Mouse (Mus musculus) liver, embryonic 11.5 days (tissue): Measurements from ENCODE around the gene Shkbp1. TPM values are rescaled to one million over a fixed set of nuclear protein-coding genes. Genes with fewer than 3 reads are reported as not detected.

Source experiments
- ATAC-seq: fragments of 200-750 bp; cut with Nextera tagmentation; replicated peaks from 2 replicates; pipeline ENCODE4 v1.8.0; 2017; ENCODE audit warnings: moderate number of reproducible peaks, mild to moderate bottlenecking, moderate TSS enrichment, moderate library complexity; ENCODE audit not compliant: low FRiP score
- DNase-seq: peaks from one replicate; pipeline ENCODE4 v3.0.0-alpha.2; 2017; ENCODE audit warnings: low spot score
- H3K27ac ChIP-seq: fragments of 300-500 bp; sonication (generic); 2 replicates; pipeline ENCODE4 v1.5.1; 2014; ENCODE audit warnings: mild to moderate bottlenecking, low read depth, low read length, control low read depth
- H3K27me3 ChIP-seq: fragments of 300-500 bp; sonication (generic); replicated peaks from 2 replicates; pipeline ENCODE4 v1.6.1; 2014; ENCODE audit warnings: low read length, mixed read lengths; ENCODE audit not compliant: control insufficient read depth, insufficient read depth
- H3K36me3 ChIP-seq: fragments of 300-500 bp; sonication (generic); 2 replicates; pipeline ENCODE4 v1.6.1; 2014; ENCODE audit warnings: mild to moderate bottlenecking, low read length, moderate library complexity, mixed read lengths; ENCODE audit not compliant: control insufficient read depth, insufficient read depth
- H3K4me1 ChIP-seq: fragments of 300-500 bp; sonication (generic); replicated peaks from 2 replicates; pipeline ENCODE4 v1.6.1; 2014; ENCODE audit warnings: low read length, mixed read lengths; ENCODE audit not compliant: control insufficient read depth, insufficient read depth
- H3K4me2 ChIP-seq: fragments of 300-500 bp; sonication (generic); 2 replicates; pipeline ENCODE4 v1.6.1; 2014; ENCODE audit warnings: mild to moderate bottlenecking, control low read depth, moderate library complexity
- H3K4me3 ChIP-seq: fragments of 300-500 bp; sonication (generic); 2 replicates; pipeline ENCODE4 v1.5.1; 2014; ENCODE audit warnings: low read depth, low read length, control low read depth
- H3K9ac ChIP-seq: fragments of 300-500 bp; sonication (generic); 2 replicates; pipeline ENCODE4 v1.6.1; 2014; ENCODE audit warnings: low read depth, low read length, control low read depth
- H3K9me3 ChIP-seq: fragments of 300-500 bp; sonication (generic); 2 replicates; pipeline ENCODE4 v1.6.1; 2016; ENCODE audit warnings: low read length, inconsistent platforms, mixed read lengths; ENCODE audit not compliant: control insufficient read depth
- WGBS: fragments of 180-500 bp; shearing (Covaris S2); extraction: QIAGEN DNeasy Blood & Tissue Kit; methylation state at CpG from one replicate; pipeline ENCODE4 v1.1.7; 2014; 5-methylcytosine and 5-hydroxymethylcytosine counted together
- polyA plus RNA-seq: library from polyadenylated mRNA; unstranded; fragments of >200 nt; fragmentation: Nextera tagmentation; extraction: Ambion mirVana; gene quantifications from 2 replicates; pipeline ENCODE4 v1.2.1, GENCODE M21; 2014

Shkbp1 gene
- polyA plus RNA-seq, 1 experiment from 2014 or later = 49.6 TPM

DNA sequence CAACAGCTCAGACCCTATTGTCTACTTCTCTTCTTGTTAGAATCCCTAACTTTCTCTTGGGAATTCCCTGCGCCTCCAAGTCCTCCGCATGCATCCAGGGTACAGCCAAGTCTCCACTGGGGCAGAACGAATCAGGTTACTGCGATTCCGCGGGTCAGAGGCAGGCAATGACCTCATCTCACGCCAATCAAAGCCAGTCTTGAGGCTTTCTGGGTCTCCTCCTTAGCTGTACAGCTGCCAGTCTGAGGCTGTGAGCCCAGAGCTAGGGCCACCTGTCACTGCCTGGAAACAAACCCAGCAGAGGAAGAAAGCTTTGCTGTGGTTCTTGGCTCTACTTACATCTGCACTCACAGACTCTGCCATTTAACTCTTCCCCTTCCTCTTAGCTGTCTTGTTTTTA, 39.9 kb downstream of the Shkbp1 start:
- H3K27ac ChIP-seq = no peak overlapping the region
- DNase-seq (no peak), ATAC-seq (no peak)
- peaks cover 12% of the 10 kb centered on the region for H3K9me3 ChIP-seq
- H3K27me3 ChIP-seq = peaks cover 9% of the 10 kb centered on the region
- H3K4me3 ChIP-seq = no peak overlapping the region
- WGBS = 48% methylated on average over 7 of the region's 7 CpGs
- H3K4me2 ChIP-seq = no peak overlapping the region
- H3K4me1 ChIP-seq = no peaks in the 10 kb centered on the region
- H3K36me3 ChIP-seq = no peaks in the 10 kb centered on the region; the same call in 1 of the 2 replicates
- H3K9ac ChIP-seq = no peak overlapping the region

DNA sequence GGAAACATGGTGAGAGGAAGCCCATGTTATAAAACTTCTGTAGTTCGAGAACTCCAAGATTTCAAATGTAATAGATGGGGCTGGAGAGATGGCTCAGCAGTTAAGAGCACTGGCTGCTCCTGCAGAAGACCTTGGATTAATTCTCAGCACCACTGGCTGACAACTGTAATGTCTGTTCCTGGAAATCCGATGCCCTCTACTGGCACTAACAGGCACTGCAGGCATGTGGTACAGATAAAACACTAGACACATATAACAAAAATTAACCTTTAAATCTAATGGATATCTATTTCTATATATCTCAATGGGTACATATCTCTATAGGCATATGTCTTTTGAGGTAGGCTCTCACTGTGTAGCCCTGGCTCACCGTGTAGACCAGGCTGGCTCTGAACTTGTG, 41.4 kb downstream of the Shkbp1 start:
- 81% methylated on average over 3 of the region's 3 CpGs for WGBS

DNA sequence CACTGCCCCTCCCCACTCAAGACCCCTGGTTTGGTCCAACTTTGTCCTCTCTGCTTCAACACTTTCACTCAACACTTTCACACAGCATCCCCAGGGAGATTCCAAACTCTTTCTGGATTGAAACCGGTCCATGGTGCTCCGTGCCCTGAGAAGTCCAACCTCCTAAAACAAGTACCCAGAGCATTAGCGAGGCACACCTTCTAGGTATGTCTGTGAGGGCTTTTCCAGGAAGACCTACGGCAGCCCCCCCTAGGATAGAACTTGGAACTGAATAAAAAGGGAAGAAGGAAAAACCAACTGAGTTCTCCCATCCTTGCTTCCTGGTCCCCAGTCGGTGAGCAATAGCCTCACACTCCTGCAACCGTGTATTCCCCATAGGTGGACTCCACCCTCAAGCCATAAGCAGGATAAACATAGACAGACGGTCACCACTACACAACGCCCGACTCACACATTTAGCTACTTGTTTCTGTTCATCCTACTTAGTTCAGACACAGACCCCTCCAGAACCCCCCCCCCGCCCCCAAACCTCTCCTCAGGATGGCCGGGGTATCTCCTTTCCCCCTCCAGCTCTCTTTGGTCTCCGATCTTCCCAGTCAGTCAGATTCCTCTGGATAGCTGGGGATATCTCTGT, 44.1 kb downstream of the Shkbp1 start:
- DNase-seq (no peak), ATAC-seq (no peak)
- H3K4me3 ChIP-seq = no peak overlapping the region
- H3K27ac ChIP-seq = no peak overlapping the region
- H3K4me1 ChIP-seq = no peaks in the 10 kb centered on the region
- H3K9ac ChIP-seq = no peak overlapping the region
- H3K9me3 ChIP-seq = peaks cover 12% of the 10 kb centered on the region
- no peak overlapping the region for H3K4me2 ChIP-seq
- no peaks in the 10 kb centered on the region; the same call in 1 of the 2 replicates for H3K36me3 ChIP-seq
- 79% methylated on average over 12 of the region's 12 CpGs for WGBS
- H3K27me3 ChIP-seq = peaks cover 26% of the 10 kb centered on the region

More for the DNA sequence above, 41.4 kb downstream of the Shkbp1 start:
- no peak overlapping the region for H3K27ac ChIP-seq
- peaks cover 23% of the 10 kb centered on the region for H3K27me3 ChIP-seq
- H3K36me3 ChIP-seq = no peaks in the 10 kb centered on the region; the same call in 1 of the 2 replicates
- no peak overlapping the region for H3K4me3 ChIP-seq
- H3K4me2 ChIP-seq = no peak overlapping the region
- no peak for ATAC-seq
- H3K4me1 ChIP-seq = no peaks in the 10 kb centered on the region
- H3K9me3 ChIP-seq = peaks cover 12% of the 10 kb centered on the region
- H3K9ac ChIP-seq = no peak overlapping the region
- DNase-seq = no peak

DNA sequence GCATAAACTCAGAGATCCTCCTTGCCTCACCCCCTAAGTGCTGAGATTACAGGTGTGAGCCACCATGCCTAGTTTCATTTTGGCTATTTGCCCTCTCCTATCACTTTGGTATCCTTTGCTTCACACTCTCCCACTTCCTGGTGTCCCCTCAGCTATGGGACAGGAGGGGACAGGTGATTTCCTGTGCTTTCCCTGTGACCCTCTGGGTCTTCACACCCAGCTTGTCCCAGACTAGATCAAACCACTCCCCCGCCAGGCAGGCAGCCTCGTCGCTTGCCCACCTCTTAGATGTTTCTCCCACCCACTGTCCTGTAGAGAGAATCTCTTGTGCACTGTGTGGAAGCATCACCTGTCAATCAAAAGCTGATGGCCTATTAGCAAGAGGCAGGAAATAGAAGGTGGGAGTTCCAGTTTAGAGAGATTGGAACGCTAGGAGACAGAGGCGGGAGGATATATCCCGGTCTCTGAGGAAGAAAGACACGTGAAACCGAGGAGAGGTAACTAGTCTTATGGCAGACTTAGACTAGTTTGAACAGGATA, 44.8 kb downstream of the Shkbp1 start:
- H3K4me2 ChIP-seq = no peak overlapping the region
- no peak overlapping the region for H3K4me3 ChIP-seq
- H3K4me1 ChIP-seq = no peaks in the 10 kb centered on the region
- no peak overlapping the region for H3K27ac ChIP-seq
- ATAC-seq (no peak), DNase-seq (no peak)
- peaks cover 12% of the 10 kb centered on the region for H3K9me3 ChIP-seq
- H3K27me3 ChIP-seq = peaks cover 31% of the 10 kb centered on the region
- 26% methylated on average over 8 of the region's 8 CpGs for WGBS
- no peak overlapping the region for H3K9ac ChIP-seq
- no peaks in the 10 kb centered on the region; the same call in 1 of the 2 replicates for H3K36me3 ChIP-seq

DNA sequence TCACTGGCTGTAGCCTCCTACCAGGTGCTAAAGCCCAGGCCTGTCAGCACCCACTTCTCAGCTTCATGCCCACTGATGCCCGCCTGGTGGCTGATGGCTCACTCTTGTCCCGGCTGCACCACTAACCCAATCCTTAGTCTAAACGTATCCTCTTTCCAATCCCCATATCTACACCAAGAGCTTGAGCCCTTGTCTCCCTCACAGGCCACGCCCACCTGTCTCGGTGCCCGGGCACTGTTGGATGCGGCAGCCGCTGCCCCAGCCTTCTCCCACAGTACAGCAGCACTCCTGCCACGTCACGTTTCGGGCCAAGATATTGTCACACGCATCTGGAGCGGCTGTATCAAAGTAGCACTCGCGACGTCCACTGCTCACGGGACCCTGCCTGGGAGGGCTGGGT, 45.5 kb downstream of the Shkbp1 start:
- H3K9ac ChIP-seq = no peak overlapping the region
- peak overlapping the region; percentile 7; the same call in 1 of the 2 replicates for H3K4me3 ChIP-seq
- H3K36me3 ChIP-seq = no peaks in the 10 kb centered on the region; the same call in 1 of the 2 replicates
- peaks cover 12% of the 10 kb centered on the region for H3K9me3 ChIP-seq
- peaks cover 33% of the 10 kb centered on the region for H3K27me3 ChIP-seq
- DNase-seq = no peak
- no peak for ATAC-seq
- peak overlapping the region; percentile 40 for H3K4me2 ChIP-seq
- WGBS = 7% methylated on average over 17 of the region's 17 CpGs
- no peaks in the 10 kb centered on the region for H3K4me1 ChIP-seq
- no peak overlapping the region for H3K27ac ChIP-seq

DNA sequence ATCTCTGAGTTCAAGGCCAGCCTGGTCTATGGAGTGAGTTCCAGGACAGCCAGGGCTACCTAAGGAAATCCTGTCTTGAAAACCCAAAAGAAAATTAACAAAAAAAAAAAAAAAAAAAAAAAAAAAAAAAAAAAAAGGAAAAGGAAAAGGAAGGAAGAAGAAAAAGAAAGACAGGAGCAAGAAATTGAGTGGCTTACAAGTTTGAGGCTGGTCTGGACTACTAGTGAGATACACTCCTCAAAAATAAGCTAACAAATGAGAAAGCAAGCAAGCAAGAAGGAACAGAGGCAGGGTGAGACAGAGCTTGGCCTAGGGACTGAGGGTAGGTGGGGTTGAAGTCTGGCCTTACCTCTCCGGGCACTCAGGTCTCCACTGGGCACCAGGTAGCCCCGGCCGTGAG, 46.0 kb downstream of the Shkbp1 start:
- no peak overlapping the region for H3K27ac ChIP-seq
- no peak for ATAC-seq
- peaks cover 36% of the 10 kb centered on the region for H3K27me3 ChIP-seq

DNA sequence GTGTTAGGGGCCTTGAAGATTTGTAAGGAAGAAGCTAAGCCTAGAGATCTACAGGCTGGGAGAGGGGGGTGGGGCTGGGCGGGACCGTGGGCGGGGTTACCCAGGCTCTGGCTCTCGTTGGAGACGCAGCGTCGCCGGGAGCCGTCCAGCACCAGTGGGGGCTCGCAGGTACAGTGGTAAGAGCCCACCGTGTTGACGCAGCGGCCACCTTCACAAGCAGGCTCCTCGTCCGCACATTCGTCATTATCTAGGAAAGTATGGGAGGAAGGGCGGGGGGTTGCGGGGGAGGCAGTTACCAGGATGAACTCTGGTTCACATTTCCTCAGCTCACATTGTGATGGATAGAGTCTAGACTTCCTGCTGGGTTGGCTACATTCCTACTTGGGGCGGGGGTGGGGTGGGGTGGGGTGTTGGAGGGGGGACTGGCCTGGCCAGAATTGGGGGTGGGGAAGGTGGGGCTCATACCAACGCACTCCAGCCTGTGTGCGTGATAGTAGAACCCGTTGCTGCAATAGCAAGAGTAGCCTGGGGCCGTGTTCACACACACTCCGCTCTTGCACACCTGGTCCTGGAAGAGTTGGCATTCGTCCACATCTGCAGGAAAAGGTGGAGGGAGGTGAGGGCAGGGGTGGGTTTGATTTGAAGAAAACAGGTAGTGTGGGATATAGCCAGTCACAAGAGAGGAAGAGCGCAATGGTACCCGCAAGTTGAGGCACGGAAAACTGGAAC, 46.8 kb downstream of the Shkbp1 start:
- no peaks in the 10 kb centered on the region; the same call in 1 of the 2 replicates for H3K36me3 ChIP-seq
- peak overlapping the region; percentile 31 for H3K4me3 ChIP-seq
- H3K9ac ChIP-seq = no peak overlapping the region
- peaks cover 36% of the 10 kb centered on the region for H3K27me3 ChIP-seq
- no peak overlapping the region for H3K27ac ChIP-seq
- H3K9me3 ChIP-seq = peaks cover 6% of the 10 kb centered on the region
- H3K4me1 ChIP-seq = no peaks in the 10 kb centered on the region
- H3K4me2 ChIP-seq = peak overlapping the region; percentile 59
- no peak for DNase-seq
- WGBS = 10% methylated on average over 27 of the region's 28 CpGs
- ATAC-seq = peak; percentile 39; the same call in 1 of the 2 replicates

More for the DNA sequence above, 46.0 kb downstream of the Shkbp1 start:
- DNase-seq = no peak
- WGBS = 50% methylated on average over 3 of the region's 3 CpGs
- Histone ChIP-seq H3K36me3 (no peaks in the 10 kb centered on the region; the same call in 1 of the 2 replicates), H3K4me1 (no peaks in the 10 kb centered on the region), H3K9me3 (peaks cover 12% of the 10 kb centered on the region), H3K4me3 (no peak overlapping the region), H3K4me2 (no peak overlapping the region), H3K9ac (no peak overlapping the region)

DNA sequence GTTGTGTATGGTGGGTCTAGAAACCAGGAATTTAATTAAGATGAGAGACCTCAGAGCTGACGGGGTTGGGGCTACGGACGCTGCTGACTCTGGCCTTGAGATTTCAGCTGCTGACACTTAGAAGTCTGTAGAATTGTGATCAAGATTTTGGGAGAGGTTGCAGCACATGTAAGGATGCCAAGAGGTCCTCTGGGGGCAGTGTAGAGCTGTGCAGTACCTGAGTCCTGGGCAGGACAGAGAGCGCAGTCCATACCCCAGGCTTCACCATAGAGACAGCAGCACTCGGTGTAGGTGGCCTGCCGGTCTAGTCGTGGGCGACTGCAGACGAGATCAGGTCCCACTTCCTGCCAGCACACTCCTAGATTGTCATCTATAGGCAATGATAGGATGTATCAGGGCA, 48.3 kb downstream of the Shkbp1 start:
- Histone ChIP-seq H3K9me3 (no peaks in the 10 kb centered on the region), H3K4me1 (no peaks in the 10 kb centered on the region), H3K27me3 (peaks cover 41% of the 10 kb centered on the region), H3K4me2 (no peak overlapping the region), H3K9ac (no peak overlapping the region), H3K27ac (no peak overlapping the region), H3K36me3 (no peaks in the 10 kb centered on the region), H3K4me3 (no peak overlapping the region)
- no peak for ATAC-seq
- 52% methylated on average over 9 of the region's 9 CpGs for WGBS
- no peak for DNase-seq
